Mouse (Mus musculus) mouse embryonic stem cell (cell line): ENCODE results near the gene Ubxn11.
"Not testable (repeated sequence)": the region's sequence is repeated elsewhere in the genome, so short reads cannot be mapped to it uniquely, and the experiment has no call there.

ENCODE experiments used
- in situ Hi-C, 2 experiments: fragments of 300-500 bp; cut with MboI; formaldehyde crosslinking; loops; 1 replicate in 1 of 2; 3 replicates in 1 of 2; pipeline ENCODE4 v1.14.3; 2019 to 2020; ENCODE audit warnings: low sequenced_read_pairs in 2 of 2, low pct_unique_long_range_greater_than_20kb in 1 of 2, mixed read lengths in 1 of 2; ENCODE audit not compliant: unreplicated experiment in 1 of 2

Gene Ubxn11

GRCm38 (mm10) chr4:134128221-134128982 lies 26.0 kb downstream of the Ubxn11 start, which contains the start of gene Sh3bgrl3:
Gene Sh3bgrl3 (minus strand): TSS chr4:134128789.
- in situ Hi-C loops = loop anchor here in 1 of 2 experiments (5.0 kb wide), 1 partner anchor 36 kb away; no protein-coding TSS in a partner anchor

- in situ Hi-C loops = loop anchor here in 1 of 2 experiments (5.0 kb wide), 1 partner anchor 37 kb away; no protein-coding TSS in a partner anchor
Measured at GRCm38 (mm10) chr4:134128983-134129362, 26.6 kb downstream of the Ubxn11 start.

GRCm38 (mm10) chr4:134129482-134129881 lies 27.1 kb downstream of the Ubxn11 start:
- in situ Hi-C loops = loop anchor here in 1 of 2 experiments (5.0 kb wide), 1 partner anchor 37 kb away; no protein-coding TSS in a partner anchor

GRCm38 (mm10) chr4:134132117-134132516 lies 29.7 kb downstream of the Ubxn11 start:
- in situ Hi-C loops = no loop called here

- in situ Hi-C loops = no loop called here
Measured at GRCm38 (mm10) chr4:134132519-134133095, 30.2 kb downstream of the Ubxn11 start.

GRCm38 (mm10) chr4:134136280-134136926 lies 34.0 kb downstream of the Ubxn11 start:
- in situ Hi-C loops = no loop called here

GRCm38 (mm10) chr4:134138857-134139256 lies 36.5 kb downstream of the Ubxn11 start:
- in situ Hi-C loops = no loop called here

- in situ Hi-C loops = not testable (repeated sequence)
Measured at GRCm38 (mm10) chr4:134144297-134144696, 41.9 kb downstream of the Ubxn11 start.

- in situ Hi-C loops = no loop called here
Measured at GRCm38 (mm10) chr4:134149389-134149788, 47.0 kb downstream of the Ubxn11 start.

GRCm38 (mm10) chr4:134152112-134152511 lies 49.7 kb downstream of the Ubxn11 start:
- in situ Hi-C loops = no loop called here

- in situ Hi-C loops = no loop called here
Measured at GRCm38 (mm10) chr4:134153656-134154055, 51.3 kb downstream of the Ubxn11 start.

- in situ Hi-C loops = no loop called here
Measured at GRCm38 (mm10) chr4:134154354-134154753, 52.0 kb downstream of the Ubxn11 start.

- in situ Hi-C loops = no loop called here
Measured at GRCm38 (mm10) chr4:134155531-134155930, 53.2 kb downstream of the Ubxn11 start.

- in situ Hi-C loops = no loop called here
Measured at GRCm38 (mm10) chr4:134155961-134156465, 53.6 kb downstream of the Ubxn11 start.

- in situ Hi-C loops = no loop called here
Measured at GRCm38 (mm10) chr4:134156744-134157143, 54.4 kb downstream of the Ubxn11 start.

GRCm38 (mm10) chr4:134157558-134157957 lies 55.2 kb downstream of the Ubxn11 start:
- in situ Hi-C loops = no loop called here

- in situ Hi-C loops = no loop called here
Measured at GRCm38 (mm10) chr4:134158774-134159173, 56.4 kb downstream of the Ubxn11 start.

GRCm38 (mm10) chr4:134160071-134160470 lies 57.7 kb downstream of the Ubxn11 start:
- in situ Hi-C loops = not testable (repeated sequence)

GRCm38 (mm10) chr4:134164591-134164990 lies 62.2 kb downstream of the Ubxn11 start:
- in situ Hi-C loops = no loop called here
